Mouse (Mus musculus): ENCODE data around the gene C2cd4c.

DNA sequence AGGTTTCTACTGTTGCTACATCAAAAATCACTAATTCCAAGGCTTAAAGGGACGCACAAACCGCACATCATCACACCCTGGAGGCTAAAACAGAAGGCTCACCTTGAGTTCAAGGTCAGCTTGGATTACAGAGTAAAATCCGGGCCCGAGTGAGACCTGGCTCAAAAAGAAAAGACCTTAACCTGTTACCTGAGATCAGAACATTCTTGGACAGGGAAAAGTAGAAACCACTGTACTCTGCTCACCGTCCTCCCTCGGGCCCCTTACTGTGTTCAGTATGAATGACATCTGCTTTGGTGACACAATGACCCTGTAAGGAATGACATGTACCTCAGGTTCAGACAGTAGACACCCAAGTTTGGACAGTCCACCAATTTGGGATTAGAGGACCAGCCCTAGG, 39.0 kb downstream of the C2cd4c start:
- TF ChIP-seq CTCF (IDR thresholded peaks at IDR 0.05; ENCODE audit: low read depth) (no peak), EP300 (IDR thresholded peaks at IDR 0.05; ENCODE audit: low read depth) (no peak)
